Mouse (Mus musculus) forebrain, embryonic 11.5 days (tissue): ENCODE measurements around the gene Atg2a. TPM values are rescaled to one million over a fixed set of nuclear protein-coding genes. Genes with fewer than 3 reads are reported as not detected.

ENCODE experiments used
- ATAC-seq: fragments of 200-750 bp; cut with Nextera tagmentation; replicated peaks from 2 replicates; pipeline ENCODE4 v1.8.0; 2017; ENCODE audit warnings: moderate TSS enrichment; ENCODE audit not compliant: low FRiP score
- DNase-seq: peaks from one replicate; pipeline ENCODE4 v3.0.0-alpha.2; 2017; ENCODE audit warnings: low spot score
- H3K27ac ChIP-seq: fragments of 300-500 bp; sonication (generic); 2 replicates; pipeline ENCODE4 v1.5.1; 2014; ENCODE audit warnings: low read depth, low read length
- H3K27me3 ChIP-seq: fragments of 300-500 bp; sonication (generic); 2 replicates; pipeline ENCODE4 v1.6.1; 2014; ENCODE audit warnings: mild to moderate bottlenecking, low read length, mixed read lengths; ENCODE audit not compliant: control insufficient read depth, insufficient read depth
- H3K36me3 ChIP-seq: fragments of 300-500 bp; sonication (generic); 2 replicates; pipeline ENCODE4 v1.6.1; 2014; ENCODE audit warnings: mild to moderate bottlenecking, low read length, moderate library complexity, mixed read lengths; ENCODE audit not compliant: control insufficient read depth, insufficient read depth
- H3K4me1 ChIP-seq: fragments of 300-500 bp; sonication (generic); replicated peaks from 2 replicates; pipeline ENCODE4 v1.6.1; 2014; ENCODE audit warnings: low read length, mixed read lengths; ENCODE audit not compliant: control insufficient read depth, insufficient read depth
- H3K4me2 ChIP-seq: fragments of 300-500 bp; sonication (generic); 2 replicates; pipeline ENCODE4 v1.6.1; 2014; ENCODE audit warnings: low read depth, mild to moderate bottlenecking, low read length, moderate library complexity, mixed read lengths; ENCODE audit not compliant: severe bottlenecking
- H3K4me3 ChIP-seq: fragments of 300-500 bp; sonication (generic); 2 replicates; pipeline ENCODE4 v1.5.1; 2014; ENCODE audit warnings: low read depth, low read length
- H3K9ac ChIP-seq: fragments of 300-500 bp; sonication (generic); 2 replicates; pipeline ENCODE4 v1.6.1; 2014; ENCODE audit warnings: low read length
- H3K9me3 ChIP-seq: fragments of 300-500 bp; sonication (generic); 2 replicates; pipeline ENCODE4 v1.6.1; 2016; ENCODE audit warnings: low read length, mixed read lengths; ENCODE audit not compliant: control insufficient read depth
- WGBS: fragments of 180-500 bp; shearing (Covaris S2); extraction: QIAGEN DNeasy Blood & Tissue Kit; methylation state at CpG from one replicate; pipeline ENCODE4 v1.1.7; 2014; 5-methylcytosine and 5-hydroxymethylcytosine counted together
- polyA plus RNA-seq: library from polyadenylated mRNA; unstranded; fragments of >200 nt; fragmentation: Nextera tagmentation; extraction: Ambion mirVana; gene quantifications from 2 replicates; pipeline ENCODE4 v1.2.1, GENCODE M21; 2014

Gene Atg2a
- polyA plus RNA-seq, 1 experiment from 2014 or later: 12.3 TPM

DNA sequence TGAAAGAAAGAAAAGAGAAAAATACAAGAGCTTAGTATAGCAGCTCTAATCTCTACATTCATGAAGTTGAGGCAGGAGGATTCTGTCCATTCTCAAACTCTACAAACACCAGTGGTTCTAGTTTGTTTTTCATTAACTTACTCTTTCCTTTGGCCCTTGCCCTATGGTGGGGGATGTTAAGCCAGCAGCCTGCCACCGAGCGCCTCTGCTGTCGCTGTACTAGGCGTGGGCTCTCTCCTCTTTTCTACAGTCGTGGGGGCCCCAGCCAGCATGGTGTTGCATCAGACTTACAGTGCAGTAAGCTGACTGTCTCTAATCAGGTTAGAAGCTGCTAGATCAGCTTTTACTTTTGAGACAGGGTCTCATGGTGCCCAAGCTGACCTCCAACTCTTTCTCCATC, 41.5 kb downstream of the Atg2a start:
- no peak for DNase-seq

DNA sequence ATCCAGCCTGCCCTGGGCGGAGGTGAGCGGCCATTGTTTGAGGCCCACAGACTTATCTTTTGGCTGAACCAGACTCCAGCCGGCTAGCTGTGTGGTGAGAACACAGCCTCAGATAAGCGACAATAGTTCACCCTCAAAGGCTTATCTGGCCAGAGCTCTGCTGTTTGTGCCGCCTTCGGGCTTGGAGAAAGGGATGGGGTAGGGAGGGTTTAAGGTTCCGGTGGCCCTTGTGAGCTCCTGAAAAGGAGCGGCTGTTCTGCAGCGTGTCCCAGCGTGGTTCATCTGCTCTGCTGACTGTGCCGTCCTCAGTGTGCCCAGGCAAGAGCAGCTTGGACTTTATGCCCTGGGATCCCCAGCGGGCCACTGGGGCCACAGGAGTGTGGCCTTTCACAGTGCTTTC, 43.0 kb downstream of the Atg2a start:
- Histone ChIP-seq H3K4me1 (peaks cover 5% of the 10 kb centered on the region; the same call in 1 of the 2 replicates), H3K27me3 (no peaks in the 10 kb centered on the region), H3K4me3 (no peak overlapping the region), H3K27ac (peak overlapping the region; percentile 25; the same call in 1 of the 2 replicates), H3K9ac (no peak overlapping the region), H3K9me3 (no peaks in the 10 kb centered on the region), H3K36me3 (peaks cover 2% of the 10 kb centered on the region; the same call in 1 of the 2 replicates), H3K4me2 (no peak overlapping the region)
- ATAC-seq (no peak), DNase-seq (no peak)
- WGBS: 88% methylated on average over 12 of the region's 12 CpGs

More for the DNA sequence above, 41.5 kb downstream of the Atg2a start:
- Histone ChIP-seq H3K9ac (no peak overlapping the region), H3K27ac (no peak overlapping the region), H3K9me3 (no peaks in the 10 kb centered on the region), H3K27me3 (no peaks in the 10 kb centered on the region), H3K4me1 (peaks cover 12% of the 10 kb centered on the region; the same call in 1 of the 2 replicates), H3K4me3 (no peak overlapping the region), H3K4me2 (no peak overlapping the region), H3K36me3 (peaks cover 2% of the 10 kb centered on the region; the same call in 1 of the 2 replicates)
- 84% methylated on average over 5 of the region's 5 CpGs for WGBS
- ATAC-seq: no peak

DNA sequence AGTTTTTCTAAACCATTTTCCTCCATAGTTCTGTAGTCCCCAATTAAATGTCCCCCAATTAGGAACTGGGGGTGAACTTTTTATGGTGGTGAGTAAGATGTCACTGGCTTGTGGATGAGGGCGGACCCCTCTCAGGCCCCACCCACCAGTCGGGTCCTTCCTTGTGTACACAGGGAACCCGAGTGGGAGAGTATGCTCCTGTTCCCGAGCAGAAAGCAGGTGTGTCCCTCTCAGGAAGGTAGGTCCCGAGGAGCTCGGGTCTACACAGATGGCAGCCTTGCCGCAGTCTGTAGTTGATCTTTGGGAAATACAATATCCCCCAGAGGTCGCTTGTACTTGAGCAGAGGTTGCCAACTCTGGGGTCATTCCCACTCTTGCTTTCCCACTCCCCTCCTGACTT, 43.8 kb downstream of the Atg2a start:
- no peaks in the 10 kb centered on the region for H3K9me3 ChIP-seq
- WGBS: 87% methylated on average over 8 of the region's 8 CpGs
- no peak overlapping the region for H3K4me3 ChIP-seq
- DNase-seq (no peak), ATAC-seq (no peak)
- H3K36me3 ChIP-seq: peaks cover 2% of the 10 kb centered on the region; the same call in 1 of the 2 replicates
- no peaks in the 10 kb centered on the region for H3K27me3 ChIP-seq
- no peak overlapping the region for H3K4me2 ChIP-seq
- 0 out of 2 replicates have a peak, but pooled peaks cover 2% of the 10 kb centered on the region for H3K4me1 ChIP-seq
- peak overlapping the region; percentile 25; the same call in 1 of the 2 replicates for H3K27ac ChIP-seq
- no peak overlapping the region for H3K9ac ChIP-seq

DNA sequence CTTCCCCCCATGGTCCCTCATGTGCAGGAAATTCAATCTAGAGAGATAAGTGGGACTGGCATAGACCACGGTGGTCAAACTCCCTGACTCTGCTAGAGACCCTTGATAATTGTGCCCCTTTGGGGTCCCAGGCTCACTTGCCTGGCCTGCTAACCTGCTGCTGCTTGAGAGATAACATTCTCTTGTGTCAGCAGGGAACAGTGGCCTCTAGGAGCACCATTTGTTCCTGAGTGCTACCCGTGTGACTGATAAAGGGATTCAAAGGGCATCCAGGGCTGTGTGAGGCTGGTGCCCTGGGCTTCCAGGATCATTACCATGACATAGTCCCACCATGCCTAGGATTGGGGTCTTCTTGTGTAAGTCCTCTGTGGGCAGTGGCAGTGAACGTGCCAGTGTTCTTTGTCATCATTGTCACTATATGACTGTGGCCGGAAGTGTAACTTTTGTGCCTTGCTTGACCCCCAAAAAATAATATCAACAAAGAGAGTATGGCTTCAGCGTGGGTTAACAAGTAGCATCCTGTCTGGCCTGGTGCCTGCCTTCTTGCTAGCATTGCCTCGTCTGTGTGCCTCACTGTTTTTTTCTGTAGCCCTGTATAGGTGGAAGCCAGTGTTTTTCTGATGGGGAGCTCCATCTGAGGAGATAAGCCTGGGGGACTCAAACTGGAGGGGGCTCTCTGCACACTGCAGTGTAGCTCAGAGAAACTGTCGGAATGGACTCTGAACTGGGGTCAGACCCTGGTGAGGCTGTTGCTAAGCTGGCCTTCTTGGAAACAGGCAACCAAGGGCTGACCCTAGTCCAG, 44.4 kb downstream of the Atg2a start:
- H3K9ac ChIP-seq: no peak overlapping the region
- ATAC-seq (no peak), DNase-seq (no peak)
- H3K27ac ChIP-seq: no peak overlapping the region
- no peaks in the 10 kb centered on the region for H3K9me3 ChIP-seq
- H3K36me3 ChIP-seq: peaks cover 2% of the 10 kb centered on the region; the same call in 1 of the 2 replicates
- H3K4me2 ChIP-seq: no peak overlapping the region
- 0 out of 2 replicates have a peak, but pooled peaks cover 2% of the 10 kb centered on the region for H3K4me1 ChIP-seq
- no peaks in the 10 kb centered on the region for H3K27me3 ChIP-seq
- no peak overlapping the region for H3K4me3 ChIP-seq
- 79% methylated on average over 7 of the region's 7 CpGs for WGBS

DNA sequence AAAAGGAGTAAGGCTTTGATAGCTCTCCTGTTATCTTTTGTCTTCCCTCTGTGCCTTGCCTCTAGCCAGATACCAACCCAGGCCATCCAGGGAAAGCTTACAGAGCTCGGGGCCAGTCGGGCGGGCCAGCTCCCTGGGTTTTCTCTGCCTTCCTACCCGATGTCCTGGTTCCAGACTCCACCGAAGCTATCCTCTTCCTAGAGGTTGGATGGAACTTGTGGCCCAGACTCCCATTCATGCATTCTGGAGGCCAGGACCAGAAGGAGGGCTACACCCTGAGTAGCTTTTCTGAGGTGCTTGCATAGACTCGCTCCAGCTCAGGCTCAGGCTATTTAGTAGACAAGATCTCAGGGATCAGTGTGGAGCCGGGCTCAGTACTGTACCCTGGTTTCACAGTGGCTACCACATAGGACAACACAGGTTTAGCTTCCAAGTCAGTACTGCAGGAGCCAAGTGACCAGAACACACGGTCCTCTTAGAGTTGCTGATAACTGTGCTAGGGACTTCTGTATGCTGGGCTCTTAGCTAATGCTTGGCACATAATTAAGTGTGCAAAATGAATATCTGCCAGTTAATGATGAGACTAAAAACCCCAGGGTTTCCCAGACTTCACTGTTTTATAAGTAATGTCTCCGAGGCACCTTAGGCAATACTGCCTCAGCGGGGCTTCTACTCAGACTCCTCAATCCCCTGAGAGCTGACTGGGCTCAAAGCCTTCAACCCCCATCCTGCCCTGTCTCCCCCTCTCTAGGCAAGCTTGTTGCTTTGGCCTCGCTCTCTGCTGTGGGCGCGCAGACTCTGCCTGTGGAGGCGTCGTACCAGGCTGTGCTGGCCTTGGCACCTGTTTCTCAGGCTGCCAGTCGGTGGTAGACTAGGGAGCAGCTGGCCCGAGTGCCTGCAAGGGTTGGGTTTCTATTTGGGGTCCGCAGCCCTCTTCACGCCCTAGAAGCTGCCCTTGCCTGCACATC, 45.2 kb downstream of the Atg2a start:
- DNase-seq (no peak), ATAC-seq (no peak)
- Histone ChIP-seq H3K9ac (no peak overlapping the region; the same call in 1 of the 2 replicates), H3K27ac (no peak overlapping the region), H3K4me2 (no peak overlapping the region), H3K27me3 (no peaks in the 10 kb centered on the region), H3K9me3 (no peaks in the 10 kb centered on the region), H3K4me1 (0 out of 2 replicates have a peak, but pooled peaks cover 2% of the 10 kb centered on the region), H3K36me3 (peaks cover 2% of the 10 kb centered on the region; the same call in 1 of the 2 replicates), H3K4me3 (no peak overlapping the region)
- 92% methylated on average over 19 of the region's 19 CpGs for WGBS

DNA sequence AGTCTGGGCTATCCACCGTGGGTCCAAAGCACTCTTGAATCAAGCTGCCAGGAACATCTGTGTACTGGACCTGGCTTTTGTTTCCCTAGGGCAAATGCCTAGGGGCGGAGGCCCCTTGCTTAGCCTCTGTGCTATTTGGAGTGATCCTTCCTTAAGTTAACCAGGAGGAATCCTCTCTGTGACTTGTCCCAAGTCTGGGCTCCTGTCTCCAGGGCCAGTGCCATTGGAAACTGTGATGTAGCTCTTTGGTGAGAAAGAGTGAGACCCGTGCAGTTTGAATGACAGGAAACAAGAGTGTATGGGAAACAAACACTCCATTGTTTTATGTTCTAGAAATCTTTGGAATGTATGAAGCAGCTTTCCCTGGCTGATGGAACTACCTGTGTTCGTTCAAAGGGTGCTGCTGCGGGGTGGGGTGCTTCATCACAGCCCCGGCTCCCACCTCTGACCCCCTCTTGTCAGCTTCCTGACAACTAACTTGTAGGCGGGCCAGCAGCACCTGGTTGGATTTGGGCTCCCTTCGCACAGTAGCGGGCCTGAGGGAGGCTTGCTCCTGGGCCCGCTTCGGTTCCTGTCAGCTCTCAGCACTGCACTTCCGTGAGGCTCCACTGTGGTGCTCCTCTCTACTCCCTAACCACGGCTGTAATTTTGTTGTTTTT, 46.9 kb downstream of the Atg2a start:
- Histone ChIP-seq H3K4me2 (no peak overlapping the region), H3K36me3 (peaks cover 1% of the 10 kb centered on the region; the same call in 1 of the 2 replicates), H3K4me1 (0 out of 2 replicates have a peak, but pooled peaks cover 2% of the 10 kb centered on the region), H3K9ac (no peak overlapping the region), H3K4me3 (no peak overlapping the region), H3K9me3 (no peaks in the 10 kb centered on the region), H3K27me3 (no peaks in the 10 kb centered on the region), H3K27ac (0 out of 2 replicates have a peak overlapping the region, but pooled peaks have one; percentile 31)
- DNase-seq (no peak), ATAC-seq (no peak)
- WGBS: 83% methylated on average over 13 of the region's 13 CpGs

GRCm38 (mm10) chr19:6289696-6290238, 48.3 kb downstream of the Atg2a start:
- Histone ChIP-seq H3K4me2 (no peak overlapping the region), H3K27me3 (no peaks in the 10 kb centered on the region), H3K4me1 (0 out of 2 replicates have a peak, but pooled peaks cover 2% of the 10 kb centered on the region), H3K9me3 (no peaks in the 10 kb centered on the region), H3K4me3 (no peak overlapping the region), H3K9ac (no peak overlapping the region), H3K36me3 (no peaks in the 10 kb centered on the region; the same call in 1 of the 2 replicates), H3K27ac (no peak overlapping the region)
- DNase-seq: no peak
- ATAC-seq: no peak
- WGBS: 94% methylated on average over 14 of the region's 14 CpGs
